Mouse (Mus musculus) MEL (cell line): ENCODE measurements around the gene Pgpep1l. TPM values are rescaled to one million over a fixed set of nuclear protein-coding genes. Genes with fewer than 3 reads are reported as not detected.

Experiments
- DNase-seq: peaks from one replicate; pipeline ENCODE4 v3.0.0; 2011; ENCODE audit warnings: low read depth, low spot score
- H3K27ac ChIP-seq: 2 replicates; pipeline ENCODE4 v1.5.1; 2012; ENCODE audit warnings: low read depth, mild to moderate bottlenecking, control low read depth, low read length, moderate library complexity; ENCODE audit not compliant: control insufficient read depth
- H3K27me3 ChIP-seq, 2 experiments: fragments of 150-350 bp in 1 of 2; sonication (generic) in 1 of 2; 2 replicates each; pipeline ENCODE4 v1.6.1; 2012; ENCODE audit warnings: low read length in 2 of 2, mild to moderate bottlenecking in 2 of 2, improper control_type of control experiment in 1 of 2, moderate library complexity in 1 of 2; ENCODE audit not compliant: insufficient read depth in 2 of 2, control insufficient read depth in 1 of 2
- H3K36me3 ChIP-seq, 2 experiments: 2 replicates each; pipeline ENCODE4 v1.6.1; 2012 to 2014; ENCODE audit warnings: low read length in 2 of 2, improper control_type of control experiment in 1 of 2, inconsistent platforms in 1 of 2, mild to moderate bottlenecking in 1 of 2; ENCODE audit not compliant: insufficient read depth in 2 of 2, control insufficient read depth in 1 of 2
- H3K4me1 ChIP-seq, 2 experiments: fragments of 150-350 bp in 1 of 2; sonication (generic) in 1 of 2; 2 replicates each; pipeline ENCODE4 v1.6.1; 2012; ENCODE audit warnings: low read length in 2 of 2, improper control_type of control experiment in 1 of 2, mild to moderate bottlenecking in 1 of 2; ENCODE audit not compliant: insufficient read depth in 2 of 2, control insufficient read depth in 1 of 2
- H3K4me3 ChIP-seq, 2 experiments: fragments of 150-350 bp in 1 of 2; sonication (generic) in 1 of 2; 2 replicates each; pipeline ENCODE4 v1.5.1; 2012; ENCODE audit warnings: low read depth in 2 of 2, low read length in 2 of 2, mild to moderate bottlenecking in 2 of 2, moderate library complexity in 2 of 2, control low read depth in 1 of 2, improper control_type of control experiment in 1 of 2; ENCODE audit not compliant: control insufficient read depth in 1 of 2, insufficient read depth in 1 of 2
- H3K79me2 ChIP-seq: 2 replicates; pipeline ENCODE4 v1.6.1; 2012; ENCODE audit warnings: mild to moderate bottlenecking, low read length, moderate library complexity; ENCODE audit not compliant: control insufficient read depth, poor library complexity, insufficient read depth
- H3K9ac ChIP-seq: 2 replicates; pipeline ENCODE4 v1.6.1; 2012; ENCODE audit warnings: low read depth, mild to moderate bottlenecking, control low read depth, low read length, moderate library complexity; ENCODE audit not compliant: control insufficient read depth, poor library complexity, severe bottlenecking
- H3K9me3 ChIP-seq: fragments of 150-350 bp; sonication (generic); replicated peaks from 2 replicates; pipeline ENCODE4 v1.6.1; 2012; ENCODE audit warnings: mild to moderate bottlenecking, low read length, improper control_type of control experiment, moderate library complexity; ENCODE audit not compliant: insufficient read depth
- BHLHE40 ChIP-seq: IDR thresholded peaks from 2 replicates; pipeline ENCODE4 v1.6.1; 2012; ENCODE audit warnings: low read depth, mild to moderate bottlenecking, inconsistent platforms, low read length, improper control_type of control experiment, borderline replicate concordance
- CHD2 ChIP-seq: IDR thresholded peaks from 2 replicates; pipeline ENCODE4 v1.6.1; 2011; ENCODE audit warnings: low read length, improper control_type of control experiment
- ELF1 ChIP-seq: IDR thresholded peaks from 2 replicates; pipeline ENCODE4 v1.6.1; 2014; ENCODE audit warnings: low read depth, mild to moderate bottlenecking, inconsistent platforms, low read length, improper control_type of control experiment, moderate library complexity
- EP300 ChIP-seq, 2 experiments: IDR thresholded peaks; 2 replicates each; pipeline ENCODE4 v1.6.1; 2011; ENCODE audit warnings: improper control_type of control experiment in 2 of 2, low read length in 2 of 2, low read depth in 1 of 2, mild to moderate bottlenecking in 1 of 2
- GABPA ChIP-seq: IDR thresholded peaks from 2 replicates; pipeline ENCODE4 v1.6.1; 2012; ENCODE audit warnings: low read depth, mild to moderate bottlenecking, inconsistent platforms, low read length, improper control_type of control experiment, moderate library complexity
- GATA1 ChIP-seq: IDR thresholded peaks from 2 replicates; pipeline ENCODE4 v1.6.1; 2011; ENCODE audit warnings: low read depth, low read length, improper control_type of control experiment
- HCFC1 ChIP-seq: IDR thresholded peaks from 2 replicates; pipeline ENCODE4 v1.6.1; 2012; ENCODE audit warnings: low read depth, mild to moderate bottlenecking, inconsistent platforms, low read length, improper control_type of control experiment, moderate library complexity
- JUND ChIP-seq: IDR thresholded peaks from 2 replicates; pipeline ENCODE4 v1.6.1; 2011; ENCODE audit warnings: low read depth, mild to moderate bottlenecking, improper control_type of control experiment, low read length
- MAX ChIP-seq: IDR thresholded peaks from 2 replicates; pipeline ENCODE4 v1.6.1; 2011; ENCODE audit warnings: low read length, improper control_type of control experiment
- MAZ ChIP-seq: IDR thresholded peaks from 2 replicates; pipeline ENCODE4 v1.6.1; 2012; ENCODE audit warnings: low read depth, mild to moderate bottlenecking, inconsistent platforms, low read length, improper control_type of control experiment
- MXI1 ChIP-seq: IDR thresholded peaks from 2 replicates; pipeline ENCODE4 v1.6.1; 2011; ENCODE audit warnings: mild to moderate bottlenecking, low read depth, low read length, improper control_type of control experiment
- NELFE ChIP-seq: IDR thresholded peaks from 2 replicates; pipeline ENCODE4 v1.6.1; 2011; ENCODE audit warnings: low read depth, low read length, improper control_type of control experiment
- NRF1 ChIP-seq: IDR thresholded peaks from 2 replicates; pipeline ENCODE4 v1.6.1; 2014; ENCODE audit warnings: low read depth, mild to moderate bottlenecking, inconsistent platforms, low read length, improper control_type of control experiment, moderate library complexity; ENCODE audit not compliant: poor library complexity, insufficient read depth, severe bottlenecking
- RAD21 ChIP-seq: IDR thresholded peaks from 2 replicates; pipeline ENCODE4 v1.6.1; 2011; ENCODE audit warnings: mild to moderate bottlenecking, low read depth, low read length, improper control_type of control experiment
- SIN3A ChIP-seq: IDR thresholded peaks from 2 replicates; pipeline ENCODE4 v1.6.1; 2012; ENCODE audit warnings: low read length, improper control_type of control experiment, inconsistent platforms
- TCF12 ChIP-seq: IDR thresholded peaks from 2 replicates; pipeline ENCODE4 v1.6.1; 2014; ENCODE audit warnings: low read depth, mild to moderate bottlenecking, inconsistent platforms, low read length, improper control_type of control experiment, moderate library complexity
- UBTF ChIP-seq: IDR thresholded peaks from 2 replicates; pipeline ENCODE4 v1.6.1; 2012; ENCODE audit warnings: low read depth, mild to moderate bottlenecking, inconsistent platforms, low read length, improper control_type of control experiment, moderate library complexity, borderline replicate concordance; ENCODE audit not compliant: insufficient read depth
- USF1 ChIP-seq: IDR thresholded peaks from 2 replicates; pipeline ENCODE4 v1.6.1; 2014; ENCODE audit warnings: low read depth, mild to moderate bottlenecking, inconsistent platforms, low read length, improper control_type of control experiment, moderate library complexity
- ZC3H11A ChIP-seq: IDR thresholded peaks from 2 replicates; pipeline ENCODE4 v1.6.1; 2012; ENCODE audit warnings: low read depth, mild to moderate bottlenecking, inconsistent platforms, low read length, improper control_type of control experiment
- ZNF384 ChIP-seq: IDR thresholded peaks from 2 replicates; pipeline ENCODE4 v1.6.1; 2012; ENCODE audit warnings: low read depth, mild to moderate bottlenecking, inconsistent platforms, low read length, improper control_type of control experiment
- polyA plus RNA-seq, 2 experiments: library from polyadenylated mRNA; stranded (reverse) in 1 of 2; unstranded in 1 of 2; fragments of >175 nt in 1 of 2; fragments of >200 nt in 1 of 2; gene quantifications; 2 replicates each; pipeline versions ENCODE4 v1.2.1 to v1.2.4; 2012; ENCODE audit warnings: low replicate concordance in 2 of 2, low read depth in 1 of 2; ENCODE audit not compliant: insufficient read length in 2 of 2, insufficient read depth in 1 of 2, missing spikeins in 1 of 2
- total RNA-seq: library from RNA; depleted of rRNA; stranded (reverse); fragments of 300-350 nt; gene quantifications from 2 replicates; pipeline ENCODE4 v1.2.3, GENCODE M21; 2012

Gene Pgpep1l
- total and polyA plus RNA-seq, 3 experiments: not detected

GRCm38 (mm10) chr7:68241205-68241604, 22.8 kb downstream of the Pgpep1l start:
- no peaks in the 10 kb centered on the region for H3K9me3 ChIP-seq
- H3K9ac ChIP-seq: no peak overlapping the region

GRCm38 (mm10) chr7:68239220-68239827, 24.7 kb downstream of the Pgpep1l start:
- TF ChIP-seq ELF1: no peak
- TF ChIP-seq GATA1: no peak
- no peak for TF ChIP-seq MXI1
- TF ChIP-seq JUND: no peak
- TF ChIP-seq NELFE: no peak
- no peak for TF ChIP-seq ZNF384
- TF ChIP-seq USF1: no peak
- TF ChIP-seq ZC3H11A: no peak
- TF ChIP-seq CHD2: no peak
- TF ChIP-seq, all 39 proteins: peak for 0
- Histone ChIP-seq H3K79me2 (no peaks in the 10 kb centered on the region), H3K27me3 (peaks cover 0 to 3% of the 10 kb centered on the region in 2 experiments; a peak in 2 of 4 replicates), H3K9ac (no peak overlapping the region), H3K4me3 (no peak overlapping the region), H3K27ac (no peak overlapping the region), H3K9me3 (no peaks in the 10 kb centered on the region), H3K36me3 (no peaks in the 10 kb centered on the region), H3K4me1 (no peaks in the 10 kb centered on the region)
- DNase-seq: no peak

More at GRCm38 (mm10) chr7:68241205-68241604, 22.8 kb downstream of the Pgpep1l start:
- H3K27me3 ChIP-seq: peaks cover 0 to 3% of the 10 kb centered on the region in 2 experiments; a peak in 2 of 4 replicates
- no peaks in the 10 kb centered on the region for H3K36me3 ChIP-seq
- H3K79me2 ChIP-seq: no peaks in the 10 kb centered on the region
- no peak for DNase-seq
- H3K27ac ChIP-seq: no peak overlapping the region
- TF ChIP-seq ZC3H11A (no peak), GABPA (no peak), MAZ (no peak), RAD21 (no peak), NRF1 (no peak), JUND (no peak), MAX (no peak), HCFC1 (no peak), GATA1 (no peak), TCF12 (no peak), MXI1 (no peak), SIN3A (no peak), BHLHE40 (no peak), UBTF (no peak), ELF1 (no peak), EP300 (IDR thresholded peaks at IDR 0.05; ENCODE audit: low read depth in 1 of 2, low read length in 2 of 2) (no peak)
- no peak overlapping the region for H3K4me3 ChIP-seq
- no peaks in the 10 kb centered on the region for H3K4me1 ChIP-seq
